ENCODE assay signal across 11 mouse cellular contexts in the genomic region with DNA sequence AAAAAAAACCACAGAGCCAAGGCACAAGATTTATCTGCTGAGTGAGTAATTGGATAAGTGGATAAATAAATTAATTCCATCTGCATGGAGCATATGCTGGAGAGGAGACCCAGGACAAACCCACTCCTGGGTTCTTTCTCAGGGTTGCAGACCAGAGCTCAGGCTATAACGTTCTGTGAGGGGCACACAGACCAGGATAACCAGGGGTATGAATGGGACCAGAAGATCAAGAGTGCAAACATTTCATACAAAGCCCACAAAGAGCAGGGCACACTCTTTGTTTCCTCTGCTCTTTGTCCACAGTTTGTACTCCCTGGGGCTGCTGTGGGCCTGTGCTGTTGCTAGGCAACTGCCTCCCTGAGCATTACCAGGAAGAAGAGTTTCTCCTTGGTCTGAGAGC. TPM values are rescaled to one million over a fixed set of nuclear protein-coding genes. Genes with fewer than 3 reads are reported as not detected.
DNase-seq lines count a peak whose midpoint lies in the region; ATAC-seq and TF ChIP-seq lines count a peak whose summit lies in the region.
"Had no signal": no experiment of that assay in that cellular context is flagged by ENCODE, and none has a peak within 500 bp of the region (broad histone marks: within the 10 kb centered on the region; RNA-seq: fewer than 3 reads in every experiment).

No protein-coding gene starts in this region.

- no peak for TF ChIP-seq POLR2A in cerebellum, adult 2 months (IDR thresholded peaks at IDR 0.05; ENCODE audit: borderline replicate concordance, insufficient read depth, low read length)

- peak overlapping the region; percentile 18; the same call in 1 of the 2 replicates for H3K9ac ChIP-seq in embryonic facial prominence, embryonic 11.5 days (replicated peaks; ENCODE audit: low read length)
- H3K9ac ChIP-seq in hindbrain, embryonic 12.5 days = no peak overlapping the region
- no peak overlapping the region for H3K9ac ChIP-seq in midbrain, embryonic 14.5 days (replicated peaks; ENCODE audit: low read length)
- H3K9ac ChIP-seq in stomach, postnatal 0 days (ENCODE audit: low read length) = no peak overlapping the region
- H3K9ac ChIP-seq: lung, embryonic 15.5 days had no signal

- 14% methylated on average over 1 of the region's 1 CpGs for WGBS in embryonic facial prominence, embryonic 11.5 days
- WGBS in hindbrain, embryonic 12.5 days = 18% methylated on average over 1 of the region's 1 CpGs
- 6% methylated on average over 1 of the region's 1 CpGs for WGBS in midbrain, embryonic 14.5 days
- WGBS in stomach, postnatal 0 days = 46% methylated on average over 1 of the region's 1 CpGs
- WGBS in cerebellum, adult 2 months = 86% methylated on average over 1 of the region's 1 CpGs

- H3K4me3 ChIP-seq in embryonic facial prominence, embryonic 11.5 days (ENCODE audit: low read depth, low read length) = no peak overlapping the region
- H3K4me3 ChIP-seq in hindbrain, embryonic 12.5 days = no peak overlapping the region
- no peak overlapping the region for H3K4me3 ChIP-seq in midbrain, embryonic 14.5 days (replicated peaks; ENCODE audit: low read depth, low read length)
- H3K4me3 ChIP-seq in stomach, postnatal 0 days (ENCODE audit: low read depth, low read length) = no peak overlapping the region
- H3K4me3 ChIP-seq in cerebellum, adult 2 months (replicated peaks; ENCODE audit: insufficient read depth, low read depth, low read length) = no peak overlapping the region
- H3K4me3 ChIP-seq: lung, embryonic 15.5 days had no signal

- no peaks in the 10 kb centered on the region for H3K9me3 ChIP-seq in embryonic facial prominence, embryonic 11.5 days (replicated peaks; ENCODE audit: control insufficient read depth, low read length)
- H3K9me3 ChIP-seq in hindbrain, embryonic 12.5 days (replicated peaks) = no peaks in the 10 kb centered on the region
- no peaks in the 10 kb centered on the region for H3K9me3 ChIP-seq in midbrain, embryonic 14.5 days (ENCODE audit: control insufficient read depth, low read length)
- H3K9me3 ChIP-seq in stomach, postnatal 0 days (ENCODE audit: control insufficient read depth, low read length) = no peaks in the 10 kb centered on the region
- H3K9me3 ChIP-seq: lung, embryonic 15.5 days had no signal

- no peak for TF ChIP-seq EP300 in stomach, postnatal 0 days (optimal IDR thresholded peaks at IDR 0.05)

- peak; percentile 35; the same call in 1 of the 2 replicates for ATAC-seq in embryonic facial prominence, embryonic 11.5 days (replicated peaks; ENCODE audit: insufficient number of reproducible peaks, low FRiP score, low TSS enrichment, low read depth)
- ATAC-seq in hindbrain, embryonic 12.5 days (ENCODE audit: low FRiP score) = peak; percentile 66
- ATAC-seq in midbrain, embryonic 14.5 days (ENCODE audit: low FRiP score, low TSS enrichment) = peak; percentile 57; the same call in 1 of the 2 replicates
- ATAC-seq in stomach, postnatal 0 days (ENCODE audit: low FRiP score, low TSS enrichment) = no peak
- ATAC-seq: CD4-positive, CD25-positive, alpha-beta regulatory T cell, adult 4 months had no signal

- no peak overlapping the region for H3K4me2 ChIP-seq in embryonic facial prominence, embryonic 11.5 days (ENCODE audit: low read depth, low read length)
- H3K4me2 ChIP-seq in hindbrain, embryonic 12.5 days (replicated peaks) = no peak overlapping the region
- H3K4me2 ChIP-seq in midbrain, embryonic 14.5 days (ENCODE audit: low read length) = no peak overlapping the region
- no peak overlapping the region for H3K4me2 ChIP-seq in stomach, postnatal 0 days (replicated peaks; ENCODE audit: low read depth)
- H3K4me2 ChIP-seq: lung, embryonic 15.5 days had no signal

- TF ChIP-seq CTCF in stomach, postnatal 0 days (IDR thresholded peaks at IDR 0.05; ENCODE audit: low read depth) = no peak
- TF ChIP-seq CTCF in cerebellum, adult 2 months (IDR thresholded peaks at IDR 0.05; ENCODE audit: borderline replicate concordance, insufficient read depth, low read depth, low read length) = no peak

- 0 out of 2 replicates have a peak overlapping the region, but pooled peaks have one; percentile 6 for H3K27ac ChIP-seq in embryonic facial prominence, embryonic 11.5 days (replicated peaks; ENCODE audit: low read depth, low read length)
- H3K27ac ChIP-seq in hindbrain, embryonic 12.5 days = peak overlapping the region; percentile 44; the same call in 1 of the 2 replicates
- peak overlapping the region; percentile 77 for H3K27ac ChIP-seq in midbrain, embryonic 14.5 days (replicated peaks; ENCODE audit: low read depth, low read length)
- H3K27ac ChIP-seq in stomach, postnatal 0 days (replicated peaks) = no peak overlapping the region
- no peak overlapping the region for H3K27ac ChIP-seq in cerebellum, adult 2 months (ENCODE audit: insufficient read depth, low read length)
- H3K27ac ChIP-seq: lung, embryonic 15.5 days had no signal

- no peaks in the 10 kb centered on the region for H3K27me3 ChIP-seq in embryonic facial prominence, embryonic 11.5 days (ENCODE audit: control insufficient read depth, insufficient read depth, low read length)
- no peaks in the 10 kb centered on the region for H3K27me3 ChIP-seq in hindbrain, embryonic 12.5 days
- H3K27me3 ChIP-seq in midbrain, embryonic 14.5 days (ENCODE audit: control insufficient read depth, insufficient read depth, low read length) = no peaks in the 10 kb centered on the region
- H3K27me3 ChIP-seq in stomach, postnatal 0 days (ENCODE audit: control insufficient read depth, insufficient read depth, low read length) = no peaks in the 10 kb centered on the region
- no peaks in the 10 kb centered on the region for H3K27me3 ChIP-seq in cerebellum, adult 2 months (ENCODE audit: control insufficient read depth, insufficient read depth, low read length)
- H3K27me3 ChIP-seq: lung, embryonic 15.5 days had no signal

- peak; percentile 58 for DNase-seq in embryonic facial prominence, embryonic 11.5 days (ENCODE audit: low spot score)
- DNase-seq in midbrain, embryonic 14.5 days = peak; percentile 79
- DNase-seq in stomach, postnatal 0 days (ENCODE audit: low spot score) = peak; percentile 37
- no peak for DNase-seq in kidney, postnatal 36 days
- no peak for DNase-seq in cerebellum, adult 2 months
- no peak for DNase-seq in spleen, postnatal 4 days (ENCODE audit: low spot score in 2 of 2)
- DNase-seq: kidney, postnatal 14 days had no signal

- H3K36me3 ChIP-seq in embryonic facial prominence, embryonic 11.5 days (replicated peaks; ENCODE audit: control insufficient read depth, insufficient read depth, low read depth, low read length) = no peaks in the 10 kb centered on the region
- H3K36me3 ChIP-seq in hindbrain, embryonic 12.5 days = no peaks in the 10 kb centered on the region
- no peaks in the 10 kb centered on the region for H3K36me3 ChIP-seq in midbrain, embryonic 14.5 days (ENCODE audit: control insufficient read depth, insufficient read depth, low read length)
- H3K36me3 ChIP-seq in stomach, postnatal 0 days (ENCODE audit: control insufficient read depth, insufficient read depth, low read length) = no peaks in the 10 kb centered on the region
- H3K36me3 ChIP-seq: lung, embryonic 15.5 days had no signal

- H3K4me1 ChIP-seq in embryonic facial prominence, embryonic 11.5 days (ENCODE audit: control insufficient read depth, insufficient read depth, low read length) = no peaks in the 10 kb centered on the region
- peaks cover 23% of the 10 kb centered on the region for H3K4me1 ChIP-seq in hindbrain, embryonic 12.5 days
- H3K4me1 ChIP-seq in midbrain, embryonic 14.5 days (ENCODE audit: control insufficient read depth, insufficient read depth, low read length) = peaks cover 14% of the 10 kb centered on the region
- H3K4me1 ChIP-seq in stomach, postnatal 0 days (replicated peaks; ENCODE audit: control insufficient read depth, insufficient read depth) = 0 out of 2 replicates have a peak, but pooled peaks cover 2% of the 10 kb centered on the region
- H3K4me1 ChIP-seq in cerebellum, adult 2 months (ENCODE audit: control insufficient read depth, insufficient read depth, low read length) = peaks cover 23% of the 10 kb centered on the region

RNA-seq across cellular contexts. Expression of a gene that starts 23.2 kb away (rescaled TPM):
- 0.82 and 0.98 TPM in 2 replicates for polyA plus RNA-seq in embryonic facial prominence, embryonic 11.5 days (2014; fragmentation: Nextera tagmentation; extraction: Ambion mirVana)
- 0.43 and 1.2 TPM in 2 replicates for polyA plus RNA-seq in hindbrain, embryonic 12.5 days (2016; fragmentation: Nextera tagmentation; extraction: Ambion mirVana)
- 0.30 and 0.50 TPM in 2 replicates for polyA plus RNA-seq in midbrain, embryonic 14.5 days (2014; fragmentation: Nextera tagmentation; extraction: Ambion mirVana)
- 3.7 and 4.9 TPM in 2 replicates for polyA plus RNA-seq in stomach, postnatal 0 days (2015; fragmentation: Nextera tagmentation; extraction: Ambion mirVana)
- polyA plus RNA-seq in cerebellum, adult 2 months (2012; rRNA removed) = 0.75 and 1.5 TPM in 2 replicates

RNA-seq across cellular contexts. Expression of a gene that starts 45.3 kb away (rescaled TPM):
- polyA plus RNA-seq in embryonic facial prominence, embryonic 11.5 days (2014; fragmentation: Nextera tagmentation; extraction: Ambion mirVana) = not detected in 2 replicates
- not detected in 2 replicates for polyA plus RNA-seq in hindbrain, embryonic 12.5 days (2016; fragmentation: Nextera tagmentation; extraction: Ambion mirVana)
- not detected in 2 replicates for polyA plus RNA-seq in midbrain, embryonic 14.5 days (2014; fragmentation: Nextera tagmentation; extraction: Ambion mirVana)
- polyA plus RNA-seq in stomach, postnatal 0 days (2015; fragmentation: Nextera tagmentation; extraction: Ambion mirVana) = 21.4 and 24.8 TPM in 2 replicates
- polyA plus RNA-seq in cerebellum, adult 2 months (2012; rRNA removed) = not detected in 2 replicates
- polyA plus RNA-seq: CD4-positive, CD25-positive, alpha-beta regulatory T cell, adult 4 months; limb, embryonic 14.5 days; lung, embryonic 15.5 days had no signal

RNA-seq across cellular contexts. Expression of a gene that starts 50.7 kb away (rescaled TPM):
- polyA plus RNA-seq in embryonic facial prominence, embryonic 11.5 days (2014; fragmentation: Nextera tagmentation; extraction: Ambion mirVana) = 37.0 and 39.5 TPM in 2 replicates
- polyA plus RNA-seq in hindbrain, embryonic 12.5 days (2016; fragmentation: Nextera tagmentation; extraction: Ambion mirVana) = 37.8 and 39.6 TPM in 2 replicates
- 29.3 and 36.6 TPM in 2 replicates for polyA plus RNA-seq in midbrain, embryonic 14.5 days (2014; fragmentation: Nextera tagmentation; extraction: Ambion mirVana)
- polyA plus RNA-seq in stomach, postnatal 0 days (2015; fragmentation: Nextera tagmentation; extraction: Ambion mirVana) = 17.3 and 17.4 TPM in 2 replicates
- polyA plus RNA-seq in cerebellum, adult 2 months (2012; rRNA removed) = 28.9 and 29.0 TPM in 2 replicates

RNA-seq across cellular contexts. Expression of a gene that starts 50.8 kb away (rescaled TPM):
- polyA plus RNA-seq in embryonic facial prominence, embryonic 11.5 days (2014; fragmentation: Nextera tagmentation; extraction: Ambion mirVana) = 20.6 and 21.9 TPM in 2 replicates
- polyA plus RNA-seq in hindbrain, embryonic 12.5 days (2016; fragmentation: Nextera tagmentation; extraction: Ambion mirVana) = 18.2 and 18.9 TPM in 2 replicates
- polyA plus RNA-seq in midbrain, embryonic 14.5 days (2014; fragmentation: Nextera tagmentation; extraction: Ambion mirVana) = 11.3 and 13.1 TPM in 2 replicates
- 14.5 and 15.2 TPM in 2 replicates for polyA plus RNA-seq in stomach, postnatal 0 days (2015; fragmentation: Nextera tagmentation; extraction: Ambion mirVana)
- polyA plus RNA-seq in cerebellum, adult 2 months (2012; rRNA removed) = 7.4 and 8.6 TPM in 2 replicates

Comparison
In these comparisons a context has a peak if more than half of its experiments do, and no peak if none do; other contexts are left out.
1. DNase-seq: peak in embryonic facial prominence, embryonic 11.5 days (single experiment), midbrain, embryonic 14.5 days (single experiment) and stomach, postnatal 0 days (single experiment); none in kidney, postnatal 36 days (0 of 2), cerebellum, adult 2 months (0 of 2) and spleen, postnatal 4 days (0 of 2).
2. H3K27ac ChIP-seq: peak in embryonic facial prominence, embryonic 11.5 days (single experiment), hindbrain, embryonic 12.5 days (single experiment) and midbrain, embryonic 14.5 days (single experiment); none in stomach, postnatal 0 days (single experiment) and cerebellum, adult 2 months (single experiment).
3. RNA of a gene that starts 45.3 kb away (polyA plus RNA-seq): 21.4 to 24.8 TPM in stomach, postnatal 0 days; not detected in hindbrain, embryonic 12.5 days, not detected in embryonic facial prominence, embryonic 11.5 days, not detected in midbrain, embryonic 14.5 days and not detected in cerebellum, adult 2 months; every median in the first group is over 10 times any median in the second.